In genomic region chr9:107290897-107291296, GRCm38 (mm10) we compare ENCODE assay signal across 9 mouse cellular contexts. TPM values are rescaled to one million over a fixed set of nuclear protein-coding genes. Genes with fewer than 3 reads are reported as not detected.
DNase-seq lines count a peak whose midpoint lies in the region; ATAC-seq and TF ChIP-seq lines count a peak whose summit lies in the region.
"Had no signal": no experiment of that assay in that cellular context is flagged by ENCODE, and none has a peak within 500 bp of the region (broad histone marks: within the 10 kb centered on the region; RNA-seq: fewer than 3 reads in every experiment).

No protein-coding gene starts in this region.

- no peak for TF ChIP-seq EP300 in ES-Bruce4 (IDR thresholded peaks at IDR 0.05; ENCODE audit: insufficient read depth, low read depth, low read length)

- H3K4me1 ChIP-seq in ES-Bruce4 (ENCODE audit: control insufficient read depth, insufficient read depth, low read length): peaks cover 8% of the 10 kb centered on the region
- peaks cover 4% of the 10 kb centered on the region for H3K4me1 ChIP-seq in embryonic facial prominence, embryonic 14.5 days (ENCODE audit: control insufficient read depth, insufficient read depth, low read length)
- peaks cover 27% of the 10 kb centered on the region for H3K4me1 ChIP-seq in heart, embryonic 15.5 days (replicated peaks)

- no peak for TF ChIP-seq POLR2A in ES-Bruce4 (IDR thresholded peaks at IDR 0.05; ENCODE audit: insufficient read depth, low read length)

- peak; percentile 93 for DNase-seq in adrenal gland, postnatal 10 days
- peak; percentile 77 for DNase-seq in embryonic facial prominence, embryonic 14.5 days (ENCODE audit: low spot score)
- DNase-seq in layer of hippocampus, adult 9-11 months: peak; percentile 56
- DNase-seq in lung, postnatal 36 days: peak; percentile 89
- peak; percentile 61 for DNase-seq in retina, postnatal 7 days (ENCODE audit: low read depth, low spot score)
- DNase-seq in urinary bladder, postnatal 14 days (ENCODE audit: low spot score): peak; percentile 85

- no peak overlapping the region for H3K27ac ChIP-seq in ES-Bruce4 (ENCODE audit: insufficient read depth, low read length)
- H3K27ac ChIP-seq in embryonic facial prominence, embryonic 14.5 days (replicated peaks; ENCODE audit: low read depth, low read length): no peak overlapping the region
- H3K27ac ChIP-seq in heart, embryonic 15.5 days: no peak overlapping the region
- H3K27ac ChIP-seq: heart, embryonic 13.5 days had no signal

- H3K27me3 ChIP-seq in ES-Bruce4 (ENCODE audit: control insufficient read depth, insufficient read depth, low read length, poor library complexity, severe bottlenecking): no peaks in the 10 kb centered on the region
- H3K27me3 ChIP-seq in embryonic facial prominence, embryonic 14.5 days (replicated peaks; ENCODE audit: control insufficient read depth, insufficient read depth, low read length): no peaks in the 10 kb centered on the region
- H3K27me3 ChIP-seq in heart, embryonic 15.5 days: no peaks in the 10 kb centered on the region

- no peak overlapping the region for H3K9ac ChIP-seq in ES-Bruce4 (ENCODE audit: low read depth, poor library complexity, severe bottlenecking)
- H3K9ac ChIP-seq in embryonic facial prominence, embryonic 14.5 days (ENCODE audit: low read depth, low read length): no peak overlapping the region
- no peak overlapping the region for H3K9ac ChIP-seq in heart, embryonic 15.5 days

- H3K4me2 ChIP-seq in embryonic facial prominence, embryonic 14.5 days (ENCODE audit: low read depth, low read length): no peak overlapping the region
- H3K4me2 ChIP-seq in heart, embryonic 15.5 days: no peak overlapping the region

- peak; percentile 45; the same call in 1 of the 2 replicates for ATAC-seq in embryonic facial prominence, embryonic 14.5 days (ENCODE audit: low read depth)
- ATAC-seq in heart, embryonic 15.5 days (replicated peaks; ENCODE audit: insufficient number of reproducible peaks, insufficient read depth, low FRiP score, low read depth): peak; percentile 24; the same call in 1 of the 2 replicates

- no peaks in the 10 kb centered on the region for H3K9me3 ChIP-seq in ES-Bruce4 (replicated peaks; ENCODE audit: control insufficient read depth, insufficient read depth, low read length, poor library complexity, severe bottlenecking)
- no peaks in the 10 kb centered on the region for H3K9me3 ChIP-seq in embryonic facial prominence, embryonic 14.5 days (ENCODE audit: control insufficient read depth, low read length)
- H3K9me3 ChIP-seq in heart, embryonic 15.5 days (replicated peaks): no peaks in the 10 kb centered on the region
- H3K9me3 ChIP-seq: heart, embryonic 13.5 days had no signal

- H3K4me3 ChIP-seq in ES-Bruce4 (ENCODE audit: low read depth, low read length): no peak overlapping the region
- H3K4me3 ChIP-seq in embryonic facial prominence, embryonic 14.5 days (ENCODE audit: low read depth, low read length): no peak overlapping the region
- no peak overlapping the region for H3K4me3 ChIP-seq in heart, embryonic 15.5 days

- no peaks in the 10 kb centered on the region for H3K36me3 ChIP-seq in ES-Bruce4 (ENCODE audit: control insufficient read depth, insufficient read depth, low read length, poor library complexity, severe bottlenecking)
- no peaks in the 10 kb centered on the region for H3K36me3 ChIP-seq in embryonic facial prominence, embryonic 14.5 days (ENCODE audit: control insufficient read depth, insufficient read depth, low read length)
- H3K36me3 ChIP-seq in heart, embryonic 15.5 days: no peaks in the 10 kb centered on the region
- H3K36me3 ChIP-seq: heart, embryonic 13.5 days had no signal

- 25% methylated on average over 10 of the region's 10 CpGs for WGBS in embryonic facial prominence, embryonic 14.5 days
- 21% methylated on average over 10 of the region's 10 CpGs for WGBS in heart, embryonic 15.5 days

- TF ChIP-seq CTCF in ES-Bruce4 (IDR thresholded peaks at IDR 0.05; ENCODE audit: low read depth, low read length): peak; percentile 91

RNA-seq across cellular contexts. Expression of gene Mapkapk3, which starts 1.2 kb away (rescaled TPM):
- 71.8 and 74.9 TPM in 2 replicates for polyA plus RNA-seq in ES-Bruce4 (2011; ENCODE audit: insufficient read depth, insufficient read length, low read depth, missing spikeins)
- total RNA-seq in adrenal gland, postnatal 10 days (2021): 10 to 100 TPM; 28.6 to 29.5 TPM
- 10.1 and 12.2 TPM in 2 replicates for polyA plus RNA-seq in embryonic facial prominence, embryonic 14.5 days (2014; fragmentation: Nextera tagmentation; extraction: Ambion mirVana)
- 6.9 and 12.9 TPM in 2 replicates for polyA plus RNA-seq in heart, embryonic 15.5 days (2015; fragmentation: Nextera tagmentation; extraction: Ambion mirVana)

RNA-seq across cellular contexts. Expression of gene Cish, which starts 4.9 kb away (rescaled TPM):
- polyA plus RNA-seq in ES-Bruce4 (2011; ENCODE audit: insufficient read depth, insufficient read length, low read depth, missing spikeins): 12.6 and 13.7 TPM in 2 replicates
- total RNA-seq in adrenal gland, postnatal 10 days (2021): 10 to 100 TPM; 36.9 to 45.3 TPM
- 5.8 and 6.6 TPM in 2 replicates for polyA plus RNA-seq in embryonic facial prominence, embryonic 14.5 days (2014; fragmentation: Nextera tagmentation; extraction: Ambion mirVana)
- polyA plus RNA-seq in heart, embryonic 15.5 days (2015; fragmentation: Nextera tagmentation; extraction: Ambion mirVana): 31.1 and 36.3 TPM in 2 replicates

RNA-seq across cellular contexts. Expression of gene Hemk1, which starts 47.3 kb away (rescaled TPM):
- polyA plus RNA-seq in ES-Bruce4 (2011; ENCODE audit: insufficient read depth, insufficient read length, low read depth, missing spikeins): 8.1 and 11.0 TPM in 2 replicates
- 10 to 100 TPM; 24.1 to 33.5 TPM for total RNA-seq in adrenal gland, postnatal 10 days (2021)
- polyA plus RNA-seq in embryonic facial prominence, embryonic 14.5 days (2014; fragmentation: Nextera tagmentation; extraction: Ambion mirVana): 9.8 and 10.8 TPM in 2 replicates
- polyA plus RNA-seq in heart, embryonic 15.5 days (2015; fragmentation: Nextera tagmentation; extraction: Ambion mirVana): 11.2 and 11.8 TPM in 2 replicates

RNA-seq across cellular contexts. Expression of gene 6430571L13Rik, which starts 49.5 kb away (rescaled TPM):
- polyA plus RNA-seq in ES-Bruce4 (2011; ENCODE audit: insufficient read depth, insufficient read length, low read depth, missing spikeins): 0.30 and 0.43 TPM in 2 replicates
- 10 to 100 TPM in 1 of 2 experiments, 1 to 10 TPM in 1; 4.0 to 10.9 TPM for total RNA-seq in adrenal gland, postnatal 10 days (2021)
- polyA plus RNA-seq in embryonic facial prominence, embryonic 14.5 days (2014; fragmentation: Nextera tagmentation; extraction: Ambion mirVana): 0.96 and 1.2 TPM in 2 replicates
- 0.90 and 1.1 TPM in 2 replicates for polyA plus RNA-seq in heart, embryonic 15.5 days (2015; fragmentation: Nextera tagmentation; extraction: Ambion mirVana)

RNA-seq across cellular contexts. Expression of gene Dock3, which starts 59.2 kb away (rescaled TPM):
- polyA plus RNA-seq in ES-Bruce4 (2011; ENCODE audit: insufficient read depth, insufficient read length, low read depth, missing spikeins): 4.5 and 6.3 TPM in 2 replicates
- total RNA-seq in adrenal gland, postnatal 10 days (2021): 1 to 10 TPM; 3.3 to 4.5 TPM
- 1.4 and 1.7 TPM in 2 replicates for polyA plus RNA-seq in embryonic facial prominence, embryonic 14.5 days (2014; fragmentation: Nextera tagmentation; extraction: Ambion mirVana)
- polyA plus RNA-seq in heart, embryonic 15.5 days (2015; fragmentation: Nextera tagmentation; extraction: Ambion mirVana): 0.11 and 0.20 TPM in 2 replicates
